Mouse (Mus musculus): ENCODE data around the gene Tceal5. TPM values are rescaled to one million over a fixed set of nuclear protein-coding genes. Genes with fewer than 3 reads are reported as not detected.
"Not testable (repeated sequence)": the region's sequence is repeated elsewhere in the genome, so short reads cannot be mapped to it uniquely, and the experiment has no call there.

Gene Tceal5
- 100 to 1,000 TPM in 1 of 2 experiments, 10 to 100 TPM in 1; 98.6 to 110 TPM for total RNA-seq (2021)

DNA sequence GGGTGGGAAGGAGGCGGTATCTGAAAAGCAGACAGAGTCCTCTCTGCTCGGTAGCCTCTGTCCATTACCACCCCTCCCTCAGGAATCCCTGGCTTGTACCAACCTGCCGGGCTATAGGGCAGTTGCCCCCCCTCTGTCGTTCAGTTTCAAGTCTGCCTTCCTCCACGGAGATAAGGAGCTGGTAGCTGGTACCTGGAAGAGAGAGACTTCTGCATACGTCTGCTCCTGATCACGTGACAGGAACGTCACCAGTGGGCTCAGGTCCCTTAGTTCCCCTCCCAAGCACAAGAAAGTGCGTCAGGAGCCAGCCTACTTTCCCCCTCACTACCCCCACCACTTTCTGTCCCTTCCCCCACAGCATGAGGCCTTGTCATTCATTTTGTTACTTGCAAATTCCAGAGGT, at the start of gene Tceal5:
Gene Tceal5, minus strand, starts transcription at position 213 of the 403 bp plus-strand sequence.
- peak; percentile 43 to 59 for DNase-seq (ENCODE audit: extremely low spot score in 1 of 2, low spot score in 2 of 2)
- intact Hi-C loops (cut with DNase I), result no loop called here

DNA sequence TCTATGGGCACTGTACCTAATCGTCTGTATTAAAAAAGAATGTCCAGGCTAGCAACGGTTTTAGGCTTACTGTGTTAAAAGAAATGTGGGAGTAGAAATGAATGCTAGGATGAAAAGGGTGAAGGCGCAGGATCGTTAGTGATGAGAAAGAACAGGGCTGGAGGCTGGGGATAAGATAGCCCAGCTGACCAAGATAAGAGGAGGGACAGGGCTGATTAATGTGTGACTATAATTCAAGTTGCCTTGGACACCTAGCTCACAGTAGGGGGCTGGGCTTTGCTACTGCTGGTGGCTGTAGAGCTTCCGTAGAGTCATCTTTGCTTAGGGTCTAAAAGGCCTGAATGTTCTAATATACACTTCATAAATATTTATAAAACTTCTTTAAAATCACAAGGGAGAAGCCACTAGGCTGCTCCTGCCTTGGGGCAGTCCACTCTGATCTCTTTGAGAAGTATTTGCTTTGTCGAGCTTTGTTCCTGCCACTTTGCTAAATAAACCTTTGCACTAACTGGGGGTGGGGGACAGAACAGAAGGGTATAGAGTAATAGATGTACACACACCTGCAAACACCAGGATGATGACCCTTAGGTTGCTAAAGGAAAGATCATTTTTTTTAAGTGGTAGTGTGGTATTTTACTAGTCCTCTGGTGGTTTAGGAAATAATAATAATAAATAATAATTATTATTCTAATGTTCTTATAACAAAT, 48.5 kb upstream of the Tceal5 start:
- intact Hi-C loops (cut with DNase I), result no loop called here
- DNase-seq (ENCODE audit: extremely low spot score in 1 of 2, low spot score in 2 of 2), result no peak

DNA sequence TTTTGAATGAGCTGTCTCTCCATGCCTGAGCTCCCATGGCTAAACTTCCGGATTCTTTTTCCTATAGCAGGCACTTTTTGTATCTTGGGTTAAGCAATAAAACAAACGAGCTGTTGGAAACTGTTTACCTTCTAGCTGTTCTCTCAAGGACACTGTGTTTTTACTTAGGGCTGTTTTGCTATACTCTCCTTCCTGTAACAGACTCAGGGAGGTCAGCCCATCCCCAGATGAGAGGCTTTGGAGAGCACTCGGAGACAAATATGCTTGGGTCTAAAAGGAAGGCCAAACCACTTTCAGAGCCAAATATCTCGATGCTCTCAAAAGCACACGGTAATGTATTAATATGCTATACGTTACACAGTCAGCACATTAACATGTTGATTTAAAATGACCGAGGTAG, 46.0 kb upstream of the Tceal5 start:
- intact Hi-C loops (cut with DNase I), result no loop called here
- DNase-seq (ENCODE audit: extremely low spot score in 1 of 2, low spot score in 2 of 2), result no peak

DNA sequence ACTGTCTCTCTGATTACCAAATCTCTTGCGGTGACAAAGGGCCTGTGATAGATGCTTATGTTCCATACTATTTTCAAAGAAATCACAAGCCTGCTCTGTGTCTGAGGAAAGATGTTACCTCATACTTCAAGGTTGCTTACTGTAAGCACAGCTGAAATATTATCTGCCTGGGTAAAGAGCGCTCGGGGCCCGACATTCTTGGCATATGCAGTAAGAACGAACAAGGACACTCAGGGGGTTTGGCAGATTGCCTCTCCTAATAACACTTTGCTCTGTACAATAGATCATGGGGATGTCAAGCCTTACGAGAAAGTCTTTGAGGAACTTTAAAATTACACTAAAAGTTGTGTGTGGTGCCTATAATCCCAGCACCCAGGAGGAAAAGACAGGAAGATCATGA, 45.1 kb upstream of the Tceal5 start:
- DNase-seq (ENCODE audit: extremely low spot score in 1 of 2, low spot score in 2 of 2), result no peak

DNA sequence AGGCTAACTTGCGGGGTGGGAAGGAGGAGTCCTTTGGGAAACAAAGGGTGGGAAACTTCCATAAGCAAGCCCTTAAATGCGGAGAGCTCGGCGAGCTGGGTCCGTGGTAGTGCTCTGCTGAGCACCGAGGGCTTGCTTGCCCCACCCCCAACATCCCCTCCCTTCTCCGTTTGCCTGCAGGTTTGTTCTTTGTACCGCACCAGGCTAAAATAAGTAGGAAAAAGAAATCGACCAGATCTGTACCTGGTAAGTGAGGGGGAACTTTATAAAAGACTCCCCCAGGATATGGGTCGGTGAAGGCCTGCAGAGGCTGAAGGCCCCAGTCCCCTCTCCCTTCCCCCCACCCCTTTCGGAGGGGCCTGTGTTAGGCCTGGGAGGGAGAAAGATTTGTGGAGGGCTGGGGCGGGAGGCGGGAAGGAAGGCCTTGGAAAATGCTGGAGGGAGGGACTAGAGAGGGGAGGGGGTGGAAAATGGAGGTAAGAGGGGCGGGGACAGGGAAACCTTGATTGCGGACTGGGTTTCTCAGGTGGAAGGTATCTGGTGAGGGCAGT, 41.9 kb upstream of the Tceal5 start:
- intact Hi-C loops (cut with DNase I), result no loop called here
- DNase-seq (ENCODE audit: extremely low spot score in 1 of 2, low spot score in 2 of 2), result peak in 1 of 2 experiments; percentile 32

More for the DNA sequence above, 45.1 kb upstream of the Tceal5 start:
- intact Hi-C loops (cut with DNase I), result no loop called here

DNA sequence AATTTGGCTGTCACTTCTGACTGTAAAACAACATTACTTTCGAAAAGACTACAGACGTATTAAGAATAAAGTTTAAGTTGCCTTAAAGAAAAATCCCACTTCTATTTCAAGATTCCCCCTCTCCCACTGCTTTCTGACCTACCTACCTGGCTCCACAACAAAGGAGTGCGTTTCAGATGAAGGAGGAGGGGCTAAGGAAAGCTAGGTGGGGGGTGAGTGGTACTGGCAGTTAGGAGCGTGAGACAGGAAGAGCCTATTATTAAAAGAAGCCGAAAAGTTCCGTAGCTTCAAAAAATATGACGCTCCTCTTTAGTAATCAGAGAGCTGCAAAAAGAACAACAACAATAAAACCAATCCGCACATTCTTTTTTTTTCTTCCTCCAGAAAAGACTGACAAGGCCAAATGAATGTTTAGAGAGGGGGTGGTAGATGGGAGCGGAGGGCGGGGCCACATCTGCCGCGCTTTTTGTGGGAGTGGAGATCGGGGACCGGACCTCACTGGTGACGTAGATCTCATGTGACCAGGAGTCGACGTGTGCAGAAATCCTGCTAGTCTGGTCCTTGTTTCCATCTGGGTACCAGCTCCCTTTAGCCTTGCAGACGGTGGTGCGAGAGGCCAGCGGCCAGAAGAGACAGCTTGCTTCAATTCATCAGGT, 41.0 kb upstream of the Tceal5 start, which contains the start of gene Tceal9:
Gene Tceal9, plus strand, starts transcription at position 506 of the 656 bp plus-strand sequence.
- intact Hi-C loops (cut with DNase I), result no loop called here
- DNase-seq (ENCODE audit: extremely low spot score in 1 of 2, low spot score in 2 of 2), result peak; percentile 51 to 80

DNA sequence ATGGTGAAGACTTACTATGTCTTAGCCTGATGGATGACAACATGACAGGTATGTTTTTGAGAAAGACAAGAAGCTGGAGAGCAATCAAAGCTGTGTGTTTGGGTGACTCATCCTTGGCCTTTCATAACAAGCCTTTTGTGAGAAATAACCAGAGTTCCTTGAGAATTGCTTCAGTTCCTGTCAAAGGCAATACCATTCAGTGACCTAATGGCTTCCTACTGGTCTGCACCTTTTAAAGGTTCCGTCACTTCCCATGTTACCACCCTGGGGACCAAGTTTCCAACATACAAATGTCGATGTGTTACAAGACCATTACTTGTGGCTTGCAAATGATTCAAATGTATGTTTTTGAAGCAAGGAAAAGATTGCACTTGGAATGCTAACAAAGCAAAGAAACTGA, 39.5 kb upstream of the Tceal5 start:
- intact Hi-C loops (cut with DNase I), result no loop called here
- no peak for DNase-seq (ENCODE audit: extremely low spot score in 1 of 2, low spot score in 2 of 2)

DNA sequence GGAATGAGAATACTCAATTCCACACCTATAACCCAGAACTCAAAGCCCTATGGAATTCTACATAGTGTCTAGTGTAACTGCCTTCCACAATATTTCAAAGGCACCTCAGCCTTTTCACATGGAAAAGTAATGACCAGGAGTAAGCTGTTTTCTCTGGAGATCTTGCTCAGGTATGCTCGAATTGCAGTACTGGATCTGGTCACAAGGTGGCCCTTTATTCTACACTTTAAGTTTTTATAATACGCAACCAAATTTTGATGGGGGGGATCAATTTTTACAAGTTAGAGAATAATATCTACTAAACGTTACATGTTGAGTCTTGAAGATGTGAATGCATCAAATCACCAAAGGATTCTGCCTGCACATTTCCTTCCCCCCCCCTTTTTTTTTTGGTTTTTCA, 34.4 kb upstream of the Tceal5 start:
- DNase-seq (ENCODE audit: extremely low spot score in 1 of 2, low spot score in 2 of 2), result peak in 1 of 2 experiments; percentile 30

DNA sequence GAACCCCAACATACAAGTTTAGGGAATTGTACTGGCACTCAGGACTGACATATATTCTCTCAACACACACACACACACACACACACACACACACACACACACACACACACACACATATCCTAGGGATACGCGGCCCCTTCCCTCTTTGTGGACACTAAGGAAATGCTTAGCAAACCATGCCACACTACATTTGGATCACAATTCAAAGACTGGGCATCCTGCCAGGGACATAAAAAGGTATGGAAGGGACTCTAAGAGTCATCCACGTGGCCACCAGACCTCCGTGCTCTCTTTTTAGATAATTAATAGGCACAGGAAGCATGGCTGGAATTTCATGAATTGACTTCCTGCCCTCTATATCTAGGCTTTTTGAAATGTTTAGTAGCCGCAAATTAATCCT, 24.1 kb upstream of the Tceal5 start:
- DNase-seq (ENCODE audit: extremely low spot score in 1 of 2, low spot score in 2 of 2), result no peak
- intact Hi-C loops (cut with DNase I), result no loop called here

More for the DNA sequence above, 34.4 kb upstream of the Tceal5 start:
- intact Hi-C loops (cut with DNase I), result loop anchor here (2.0 kb wide), 1 partner anchor 67 kb away; no protein-coding TSS in a partner anchor

DNA sequence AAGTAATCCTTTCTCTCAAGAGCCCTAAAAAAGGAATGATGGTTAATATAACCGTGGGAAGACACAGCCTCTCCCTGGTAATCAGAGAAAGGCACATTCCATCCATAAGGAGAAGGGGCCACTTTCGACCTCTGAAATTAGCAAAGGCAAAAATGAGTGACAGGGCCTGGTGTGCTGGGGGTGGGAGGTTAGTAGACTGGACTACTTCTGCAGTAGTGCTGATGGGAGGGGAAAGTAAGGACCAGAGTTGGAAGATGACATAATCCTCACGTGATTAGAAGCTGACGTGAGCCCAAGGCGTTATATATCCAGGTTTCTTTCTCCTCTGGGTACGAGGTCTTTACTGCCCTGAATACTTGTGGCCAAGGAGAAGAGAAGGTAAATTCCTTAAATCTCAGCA, 20.0 kb upstream of the Tceal5 start:
- intact Hi-C loops (cut with DNase I), result no loop called here

DNA sequence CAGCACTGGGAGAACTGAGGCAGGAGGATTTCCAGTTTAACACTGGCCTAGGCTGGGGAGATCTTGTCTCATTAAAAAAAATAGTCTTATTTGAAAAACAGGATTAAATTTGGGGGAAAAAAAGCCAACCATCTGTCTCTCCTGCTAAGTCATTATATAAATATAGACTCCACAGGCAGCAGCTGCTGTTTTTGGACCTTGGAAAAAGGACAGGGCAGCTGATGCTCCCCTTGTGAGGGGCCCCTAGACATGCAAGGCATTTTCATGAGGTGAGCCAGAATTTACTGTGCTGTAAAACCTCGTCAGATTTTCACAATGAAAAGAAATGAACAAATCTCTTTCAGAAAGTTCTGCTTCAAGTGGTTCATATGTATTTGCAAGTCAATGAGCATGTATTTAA, 12.6 kb upstream of the Tceal5 start:
- intact Hi-C loops (cut with DNase I), result no loop called here
- DNase-seq (ENCODE audit: extremely low spot score in 1 of 2, low spot score in 2 of 2), result no peak

More for the DNA sequence above, 20.0 kb upstream of the Tceal5 start:
- DNase-seq (ENCODE audit: extremely low spot score in 1 of 2, low spot score in 2 of 2), result no peak

DNA sequence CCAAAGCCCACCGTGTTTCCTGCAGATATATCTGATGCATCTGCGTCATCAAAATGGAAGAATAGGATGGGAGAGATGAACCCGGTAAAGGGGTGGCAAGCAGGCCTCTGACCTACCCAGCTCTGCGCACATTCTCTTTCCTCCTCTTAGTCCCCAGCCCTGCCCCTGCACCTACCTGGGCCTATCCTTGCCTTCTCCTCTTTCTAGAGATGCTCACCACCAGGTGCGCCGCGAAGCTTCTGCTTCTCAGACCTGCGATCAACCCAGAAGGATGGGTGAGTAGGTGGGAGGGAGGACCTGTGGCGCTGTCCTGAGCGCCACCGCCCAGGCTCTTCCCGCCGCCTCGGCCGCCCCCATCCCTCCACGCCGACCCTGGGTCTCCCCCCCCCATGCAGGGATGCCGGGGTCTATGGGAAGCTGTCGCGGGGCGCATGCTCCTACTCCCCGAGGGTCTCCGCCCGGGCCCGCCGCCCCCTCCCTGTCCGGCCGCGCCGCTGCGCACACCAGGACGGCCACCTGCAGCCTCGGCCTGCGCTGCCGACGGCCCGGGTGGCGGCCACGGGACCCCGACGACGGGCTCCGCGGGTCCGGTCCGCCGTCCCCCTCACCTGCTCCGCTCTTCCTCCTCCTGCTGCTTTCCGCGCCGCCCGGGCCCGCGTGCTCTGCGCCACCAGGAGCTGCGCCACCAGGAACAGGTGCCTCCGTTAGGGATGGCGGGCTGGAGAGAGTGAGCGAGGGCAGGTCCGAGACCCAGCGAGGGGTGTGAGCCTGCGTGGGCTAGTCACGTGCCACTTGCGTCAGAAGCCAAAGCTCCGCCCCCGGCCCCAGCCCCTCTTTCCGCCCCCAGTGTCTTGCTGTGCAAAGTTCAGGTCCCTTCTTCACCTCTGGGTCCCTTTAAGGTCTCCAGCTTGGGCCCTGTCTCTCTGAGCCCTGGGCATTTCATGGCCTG, 11.3 kb upstream of the Tceal5 start, which contains the start of the genes Tceal7 and Bex1:
Gene Tceal7, plus strand, starts transcription at position 51 of the 949 bp plus-strand sequence.
Gene Bex1, minus strand, starts transcription at position 785 of the 949 bp plus-strand sequence.
- intact Hi-C loops (cut with DNase I); DNase-seq (ENCODE audit: extremely low spot score in 1 of 2, low spot score in 2 of 2): not testable (repeated sequence)

DNA sequence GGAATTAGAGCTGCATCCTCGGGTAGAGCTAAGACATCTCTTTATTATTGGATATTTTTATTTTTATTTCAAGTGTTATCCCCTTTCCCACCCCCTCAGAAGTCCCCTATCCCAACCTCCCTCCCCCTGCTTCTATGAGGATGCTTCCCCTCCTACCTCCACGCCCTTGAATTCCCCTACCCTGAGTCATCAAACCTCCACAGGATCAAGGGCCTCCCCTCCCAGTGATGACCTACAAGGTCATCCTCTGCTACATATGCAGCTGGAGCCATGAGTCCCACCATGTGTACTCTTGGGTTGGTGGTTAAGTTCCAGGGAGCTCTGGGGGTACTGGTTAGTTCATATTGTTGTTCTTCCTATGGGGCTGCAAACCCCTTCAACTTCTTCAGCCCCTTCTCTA, 9.7 kb upstream of the Tceal5 start:
- intact Hi-C loops (cut with DNase I), result no loop called here
- no peak for DNase-seq (ENCODE audit: extremely low spot score in 1 of 2, low spot score in 2 of 2)

DNA sequence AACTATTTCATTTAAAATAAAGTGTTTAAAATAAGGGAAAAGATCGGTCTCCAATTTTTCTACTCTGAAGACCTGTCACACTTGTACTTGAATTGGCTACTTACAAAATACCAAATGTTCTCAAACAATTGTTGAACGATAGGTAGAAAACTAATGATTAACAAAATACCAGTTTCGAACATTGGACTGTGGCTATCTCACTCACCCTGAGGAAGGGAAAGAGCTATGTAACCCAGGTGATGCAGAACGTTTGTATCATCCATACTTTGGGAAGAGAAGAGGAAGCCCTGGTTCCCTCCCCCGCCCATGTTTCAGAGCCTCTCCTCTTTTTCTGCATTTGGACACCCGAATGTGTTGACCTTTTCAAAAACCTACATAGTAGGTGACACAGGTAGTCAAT, 730 bp upstream of the Tceal5 start:
- DNase-seq (ENCODE audit: extremely low spot score in 1 of 2, low spot score in 2 of 2), result no peak
- intact Hi-C loops (cut with DNase I), result no loop called here

DNA sequence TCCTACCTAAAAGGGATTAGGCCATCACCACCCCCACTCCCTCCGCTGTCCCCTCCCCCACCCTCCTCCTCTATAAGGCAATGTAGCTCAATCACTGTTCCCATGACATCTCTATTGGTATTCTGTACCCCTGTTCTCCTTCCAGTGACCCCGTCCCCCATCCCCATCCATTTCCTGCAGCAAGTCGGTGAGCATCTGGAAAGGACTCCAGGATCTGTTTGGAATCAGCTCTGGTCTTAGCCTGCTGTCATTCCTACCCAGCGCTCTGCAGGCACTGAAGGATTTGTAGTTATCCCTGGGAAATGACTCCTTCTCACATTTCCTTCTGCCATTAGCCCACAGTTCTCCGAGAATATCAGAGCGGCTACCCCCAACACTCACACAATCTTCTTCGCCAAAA, 419 bp downstream of the Tceal5 start:
- DNase-seq (ENCODE audit: extremely low spot score in 1 of 2, low spot score in 2 of 2), result no peak
- intact Hi-C loops (cut with DNase I), result no loop called here

DNA sequence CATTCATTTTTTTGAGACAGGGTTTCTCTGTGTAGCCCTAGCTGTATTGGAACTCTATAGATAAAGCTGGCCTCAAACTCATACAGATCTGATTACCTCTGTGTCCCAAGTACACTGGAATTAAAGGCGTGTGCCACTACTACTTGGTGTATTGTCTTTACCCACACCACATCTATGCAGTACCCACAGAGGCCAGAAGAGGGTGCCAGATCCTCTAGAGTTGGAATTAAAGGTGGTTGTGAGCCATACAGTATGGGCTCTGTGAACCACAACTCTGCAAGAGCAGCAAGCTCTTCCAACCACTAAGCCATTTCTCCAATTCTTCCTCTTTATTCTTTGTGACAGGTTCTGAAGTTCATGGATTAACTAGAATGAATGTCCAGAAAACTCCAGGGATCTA, 6.8 kb downstream of the Tceal5 start:
- intact Hi-C loops (cut with DNase I), result no loop called here
- DNase-seq (ENCODE audit: extremely low spot score in 1 of 2, low spot score in 2 of 2), result no peak

DNA sequence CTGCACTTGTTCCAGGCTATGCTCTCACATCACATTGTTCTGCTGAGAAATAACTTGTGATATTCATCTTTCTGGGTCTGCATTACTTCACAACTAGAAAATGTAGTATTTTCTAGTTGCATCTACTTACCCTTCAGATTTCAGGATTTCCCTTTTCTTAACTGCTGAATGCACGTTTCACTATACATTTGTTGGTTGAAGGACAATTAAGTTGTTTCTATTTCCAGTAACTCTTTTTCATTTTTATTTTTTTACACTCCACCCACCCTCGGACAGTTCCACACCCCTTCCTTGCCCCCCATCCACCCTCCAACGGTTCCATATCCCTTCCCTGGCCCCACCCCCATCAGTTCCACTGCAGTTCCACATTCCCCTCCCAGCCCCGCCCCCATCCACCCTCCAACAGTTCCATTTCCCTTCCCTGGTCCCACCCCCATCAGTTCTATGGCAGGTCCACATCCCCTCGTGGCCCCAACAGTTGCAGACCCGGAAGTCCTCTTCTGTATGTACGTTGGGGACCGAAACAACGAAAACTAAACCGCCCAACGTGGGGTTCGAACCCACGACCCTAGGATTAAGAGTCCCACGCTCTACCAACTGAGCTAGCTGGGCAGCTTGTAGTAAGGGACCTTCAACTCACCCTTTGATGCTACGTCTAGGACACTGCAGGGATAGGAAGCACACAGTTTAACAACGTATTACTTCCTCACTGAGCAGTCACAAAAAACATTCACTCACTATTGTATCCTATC, 8.3 kb downstream of the Tceal5 start:
- DNase-seq (ENCODE audit: extremely low spot score in 1 of 2, low spot score in 2 of 2), result no peak
- intact Hi-C loops (cut with DNase I), result no loop called here

DNA sequence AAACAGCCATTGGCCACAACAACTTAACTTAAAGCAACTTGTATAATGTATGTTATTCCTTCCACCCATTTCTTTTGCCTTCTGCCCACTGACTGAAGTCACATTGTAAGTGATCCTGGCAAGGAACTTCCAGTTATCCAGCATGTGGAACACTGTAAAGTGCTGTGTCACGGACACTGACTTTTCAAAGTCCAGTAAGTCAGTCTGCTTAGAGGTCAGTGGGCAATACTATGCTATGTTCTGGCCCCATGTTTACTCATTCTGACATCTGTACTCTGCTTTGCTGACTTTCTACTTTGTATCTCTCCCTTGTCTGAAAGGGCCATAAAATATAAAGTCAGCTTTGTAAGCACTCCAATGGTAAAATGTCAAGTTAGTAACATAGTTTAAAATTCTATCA, 20.6 kb downstream of the Tceal5 start:
- DNase-seq (ENCODE audit: extremely low spot score in 1 of 2, low spot score in 2 of 2), result no peak
- intact Hi-C loops (cut with DNase I), result no loop called here

Measured in left cerebral cortex, postnatal 10 days (tissue).